Mouse (Mus musculus): ENCODE measurements at regions not wholly inside any gene's neighbourhood (a gene's known extent, or its start where the extent isn't known, plus 50 kb on each side); places are given as distances from the start of the nearest gene placed in this dataset.

- TF ChIP-seq TCF12 (IDR thresholded peaks at IDR 0.05; ENCODE audit: insufficient read depth, poor library complexity, severe bottlenecking), result no peak
- no peak for TF ChIP-seq E2F4 (IDR thresholded peaks at IDR 0.05; ENCODE audit: insufficient read depth)
- no peak for TF ChIP-seq POLR2A (IDR thresholded peaks at IDR 0.05; ENCODE audit: insufficient read length, low read depth)
- TF ChIP-seq POLR2AphosphoS2 (IDR thresholded peaks at IDR 0.05; ENCODE audit: insufficient read length, low read depth), result no peak
- no peak for TF ChIP-seq MYOD1 (IDR thresholded peaks at IDR 0.05; ENCODE audit: control insufficient read depth in 1 of 3, insufficient read length in 2 of 3, low read depth in 2 of 3)
- TF ChIP-seq REST (IDR thresholded peaks at IDR 0.05; ENCODE audit: insufficient read depth, insufficient read length), result no peak
Observed at GRCm38 (mm10) chr13:37106009-37106408, 56.0 kb upstream of the F13a1 start.

Data from myocyte (in vitro differentiated cells).